Mouse (Mus musculus) bone marrow macrophage, adult 2 months (primary cell): ENCODE measurements at regions not wholly inside any gene's neighbourhood (a gene's known extent, or its start where the extent isn't known, plus 50 kb on each side); places are given as distances from the start of the nearest gene placed in this dataset.

Experiments
- CTCF ChIP-seq: IDR thresholded peaks from 2 replicates; pipeline ENCODE4 v1.5.1; 2012; ENCODE audit warnings: low read depth, mild to moderate bottlenecking, low read length, moderate library complexity
- POLR2A ChIP-seq: IDR thresholded peaks from 2 replicates; pipeline ENCODE4 v1.6.1; 2012; ENCODE audit warnings: mild to moderate bottlenecking, low read depth, low read length, borderline replicate concordance

- no peak for TF ChIP-seq CTCF
- no peak for TF ChIP-seq POLR2A
Observed at GRCm38 (mm10) chr9:79502034-79502433, 216.6 kb downstream of the Col12a1 start.
